In genomic region chr11:68933885-68934507, GRCm38 (mm10) we compare ENCODE assay signal across 1 mouse cellular context.
TF ChIP-seq lines count a peak whose summit lies in the region.

No protein-coding gene starts in this region.

TF ChIP-seq in MEL, 35 proteins besides CTCF, POLR2A, EP300 and RAD21:
- TF ChIP-seq MAZ (IDR thresholded peaks at IDR 0.05; ENCODE audit: low read depth, low read length): no peak
- TF ChIP-seq NRF1 (IDR thresholded peaks at IDR 0.05; ENCODE audit: insufficient read depth, low read depth, low read length, poor library complexity, severe bottlenecking): no peak
- TF ChIP-seq USF1 (IDR thresholded peaks at IDR 0.05; ENCODE audit: low read depth, low read length): no peak
- no peak for TF ChIP-seq ZNF384 (IDR thresholded peaks at IDR 0.05; ENCODE audit: low read depth, low read length)
- no peak for TF ChIP-seq ETS1 (IDR thresholded peaks at IDR 0.05; ENCODE audit: low read depth, low read length)
- no peak for TF ChIP-seq USF2 (IDR thresholded peaks at IDR 0.05; ENCODE audit: borderline replicate concordance in 1 of 2, insufficient read depth in 1 of 2, low read depth in 1 of 2, low read length in 2 of 2)
- TF ChIP-seq JUND (IDR thresholded peaks at IDR 0.05; ENCODE audit: low read depth, low read length): no peak
- TF ChIP-seq TCF12 (IDR thresholded peaks at IDR 0.05; ENCODE audit: low read depth, low read length): no peak
- TF ChIP-seq POLR2AphosphoS5 (IDR thresholded peaks at IDR 0.05; ENCODE audit: borderline replicate concordance, low read depth, low read length): no peak
- TF ChIP-seq SIN3A (IDR thresholded peaks at IDR 0.05; ENCODE audit: low read length): no peak
- TF ChIP-seq MEF2A (IDR thresholded peaks at IDR 0.05; ENCODE audit: extremely low read depth, insufficient replicate concordance, low read depth, low read length, poor library complexity, severe bottlenecking): no peak
- TF ChIP-seq MAX (IDR thresholded peaks at IDR 0.05; ENCODE audit: low read length): no peak
- no peak for TF ChIP-seq TAL1 (IDR thresholded peaks at IDR 0.05; ENCODE audit: low read length)
- no peak for TF ChIP-seq ELF1 (IDR thresholded peaks at IDR 0.05; ENCODE audit: low read depth, low read length)
- no peak for TF ChIP-seq NELFE (IDR thresholded peaks at IDR 0.05; ENCODE audit: low read depth, low read length)
- TF ChIP-seq CHD2 (IDR thresholded peaks at IDR 0.05; ENCODE audit: low read length): no peak
- no peak for TF ChIP-seq ZMIZ1 (IDR thresholded peaks at IDR 0.05; ENCODE audit: low read depth, low read length)
- no peak for TF ChIP-seq POLR2AphosphoS2 (IDR thresholded peaks at IDR 0.05; ENCODE audit: low read length)
- TF ChIP-seq MXI1 (IDR thresholded peaks at IDR 0.05; ENCODE audit: low read depth, low read length): no peak
- no peak for TF ChIP-seq BHLHE40 (IDR thresholded peaks at IDR 0.05; ENCODE audit: borderline replicate concordance, low read depth, low read length)
